In the genomic region with DNA sequence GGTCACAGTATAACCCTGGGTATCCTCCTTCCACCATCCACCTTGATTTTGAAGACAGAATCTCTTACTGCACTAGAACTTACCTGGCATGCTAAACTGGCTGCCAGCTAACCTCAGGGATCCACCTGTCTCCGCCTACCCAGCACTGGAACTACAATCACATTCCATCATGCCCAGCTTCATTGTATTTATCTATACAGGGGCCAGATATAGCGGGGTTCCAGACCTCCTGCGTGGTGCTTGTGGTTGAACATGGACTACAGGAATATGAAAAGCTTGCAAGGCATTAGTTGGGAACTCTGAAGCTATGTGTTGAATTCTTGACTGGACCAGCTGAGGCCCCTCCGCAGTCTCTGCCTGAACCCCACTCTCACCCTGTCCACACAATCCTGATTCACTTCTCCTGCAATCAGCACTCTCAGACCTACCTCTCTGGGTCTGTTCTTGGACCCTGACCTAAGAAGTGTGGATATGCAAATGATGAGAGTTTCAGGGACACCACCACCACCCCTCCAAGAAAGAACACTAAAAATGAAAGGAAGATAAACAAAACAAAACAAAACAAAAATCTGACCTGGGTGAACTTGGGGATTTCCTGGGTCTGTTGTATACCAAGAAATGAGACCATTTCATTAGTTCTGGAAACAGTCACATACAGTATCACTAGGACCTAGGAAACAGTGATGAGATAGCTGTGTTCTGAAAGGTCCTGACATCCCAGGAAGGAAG, we compare ENCODE assay signal across 26 mouse cellular contexts.
DNase-seq lines count a peak whose midpoint lies in the region; ATAC-seq and TF ChIP-seq lines count a peak whose summit lies in the region.
"Had no signal": no experiment of that assay in that cellular context is flagged by ENCODE, and none has a peak within 500 bp of the region (broad histone marks: within the 10 kb centered on the region; RNA-seq: fewer than 3 reads in every experiment).

No protein-coding gene starts in this region.

- no peaks in the 10 kb centered on the region for H3K27me3 ChIP-seq in intestine, embryonic 14.5 days (replicated peaks; ENCODE audit: control insufficient read depth, insufficient read depth, low read length)
- H3K27me3 ChIP-seq in intestine, postnatal 0 days (replicated peaks; ENCODE audit: control insufficient read depth, insufficient read depth, low read length): no peaks in the 10 kb centered on the region
- no peaks in the 10 kb centered on the region for H3K27me3 ChIP-seq in limb, embryonic 10.5 days (ENCODE audit: low read depth, poor library complexity, severe bottlenecking)
- H3K27me3 ChIP-seq in midbrain, postnatal 0 days (ENCODE audit: insufficient read depth, low read length): no peaks in the 10 kb centered on the region
- H3K27me3 ChIP-seq: forebrain, embryonic 13.5 days; heart, embryonic 12.5 days; heart, embryonic 15.5 days; hindbrain, embryonic 13.5 days had no signal

- WGBS in intestine, embryonic 14.5 days: 91% methylated on average over 4 of the region's 4 CpGs
- 91% methylated on average over 4 of the region's 4 CpGs for WGBS in intestine, postnatal 0 days
- 94% methylated on average over 4 of the region's 4 CpGs for WGBS in limb, embryonic 10.5 days
- 97% methylated on average over 4 of the region's 4 CpGs for WGBS in midbrain, postnatal 0 days

- H3K4me3 ChIP-seq in intestine, embryonic 14.5 days (ENCODE audit: low read depth, low read length): no peak overlapping the region
- no peak overlapping the region for H3K4me3 ChIP-seq in intestine, postnatal 0 days (ENCODE audit: low read depth, low read length)
- no peak overlapping the region for H3K4me3 ChIP-seq in limb, embryonic 10.5 days
- no peak overlapping the region for H3K4me3 ChIP-seq in midbrain, postnatal 0 days (ENCODE audit: low read depth, low read length)
- H3K4me3 ChIP-seq: forebrain, embryonic 10.5 days; forebrain, embryonic 13.5 days; gastrocnemius, adult 2 months; heart, embryonic 12.5 days; heart, embryonic 15.5 days; hindbrain, embryonic 10.5 days; hindbrain, embryonic 13.5 days had no signal

- no peak for TF ChIP-seq CTCF in intestine, postnatal 0 days (IDR thresholded peaks at IDR 0.05; ENCODE audit: low read depth)
- TF ChIP-seq CTCF in midbrain, postnatal 0 days (IDR thresholded peaks at IDR 0.05): no peak

- no peak overlapping the region for H3K9ac ChIP-seq in intestine, embryonic 14.5 days (ENCODE audit: low read length)
- H3K9ac ChIP-seq in intestine, postnatal 0 days (ENCODE audit: low read depth, low read length): no peak overlapping the region
- H3K9ac ChIP-seq in midbrain, postnatal 0 days (replicated peaks; ENCODE audit: low read length, poor library complexity, severe bottlenecking): no peak overlapping the region
- H3K9ac ChIP-seq: forebrain, embryonic 13.5 days; heart, embryonic 12.5 days; heart, embryonic 15.5 days; hindbrain, embryonic 13.5 days had no signal

- no peaks in the 10 kb centered on the region for H3K36me3 ChIP-seq in intestine, embryonic 14.5 days (ENCODE audit: control insufficient read depth, insufficient read depth, low read length)
- no peaks in the 10 kb centered on the region for H3K36me3 ChIP-seq in intestine, postnatal 0 days (ENCODE audit: control insufficient read depth, insufficient read depth)
- no peaks in the 10 kb centered on the region for H3K36me3 ChIP-seq in limb, embryonic 10.5 days
- H3K36me3 ChIP-seq in midbrain, postnatal 0 days (ENCODE audit: insufficient read depth, low read length): no peaks in the 10 kb centered on the region
- H3K36me3 ChIP-seq: forebrain, embryonic 10.5 days; heart, embryonic 12.5 days; heart, embryonic 15.5 days; hindbrain, embryonic 10.5 days; hindbrain, embryonic 13.5 days had no signal

- H3K27ac ChIP-seq in intestine, embryonic 14.5 days (ENCODE audit: low read depth): no peak overlapping the region
- no peak overlapping the region for H3K27ac ChIP-seq in intestine, postnatal 0 days (ENCODE audit: low read depth, low read length)
- H3K27ac ChIP-seq in limb, embryonic 10.5 days: no peak overlapping the region
- no peak overlapping the region for H3K27ac ChIP-seq in midbrain, postnatal 0 days (ENCODE audit: low read depth, low read length)
- H3K27ac ChIP-seq: forebrain, embryonic 10.5 days; forebrain, embryonic 13.5 days; gastrocnemius, adult 2 months; heart, embryonic 15.5 days; hindbrain, embryonic 10.5 days; hindbrain, embryonic 13.5 days had no signal

- no peak for ATAC-seq in intestine, embryonic 14.5 days (replicated peaks; ENCODE audit: low FRiP score, low TSS enrichment, low read depth)
- ATAC-seq in intestine, postnatal 0 days: no peak
- peak; percentile 20 for ATAC-seq in CD4-positive, CD25-positive, alpha-beta regulatory T cell, adult 4 months
- ATAC-seq in midbrain, postnatal 0 days (ENCODE audit: low FRiP score): no peak
- ATAC-seq: forebrain, embryonic 13.5 days; forebrain, embryonic 16.5 days; hindbrain, embryonic 16.5 days; inflammation-experienced regulatory T-cells, adult 6 months had no signal

- H3K4me1 ChIP-seq in intestine, embryonic 14.5 days (replicated peaks; ENCODE audit: control insufficient read depth, insufficient read depth, low read length): no peaks in the 10 kb centered on the region
- no peaks in the 10 kb centered on the region for H3K4me1 ChIP-seq in intestine, postnatal 0 days (replicated peaks; ENCODE audit: control insufficient read depth, insufficient read depth, low read length)
- no peaks in the 10 kb centered on the region for H3K4me1 ChIP-seq in limb, embryonic 10.5 days
- H3K4me1 ChIP-seq in midbrain, postnatal 0 days (ENCODE audit: insufficient read depth, low read length): no peaks in the 10 kb centered on the region
- H3K4me1 ChIP-seq: forebrain, embryonic 10.5 days; forebrain, embryonic 13.5 days; hindbrain, embryonic 13.5 days had no signal

- DNase-seq in intestine, embryonic 14.5 days (ENCODE audit: low spot score): peak; percentile 21
- peak; percentile 58 for DNase-seq in A20 (ENCODE audit: low read depth, low spot score)
- peak; percentile 18 for DNase-seq in limb, embryonic 10.5 days (ENCODE audit: low spot score)
- DNase-seq in midbrain, postnatal 0 days (ENCODE audit: low spot score): no peak
- DNase-seq: adrenal gland, adult 2 months; adrenal gland, postnatal 25 days; cerebellum, adult 11-12 months; cerebellum, adult 8-10 months; cerebellum, postnatal 10 days; gastrocnemius, adult 2 months; gastrocnemius, postnatal 14 days; heart, adult 18-20 months; heart, postnatal 10 days; heart, postnatal 36 days; kidney, adult 11 months had no signal

- H3K9me3 ChIP-seq in intestine, embryonic 14.5 days (ENCODE audit: control insufficient read depth, low read length): no peaks in the 10 kb centered on the region
- H3K9me3 ChIP-seq in intestine, postnatal 0 days (ENCODE audit: control insufficient read depth): no peaks in the 10 kb centered on the region
- no peaks in the 10 kb centered on the region for H3K9me3 ChIP-seq in limb, embryonic 10.5 days (replicated peaks)
- no peaks in the 10 kb centered on the region for H3K9me3 ChIP-seq in midbrain, postnatal 0 days (ENCODE audit: low read length)
- H3K9me3 ChIP-seq: forebrain, embryonic 10.5 days; forebrain, embryonic 13.5 days; heart, embryonic 12.5 days; heart, embryonic 15.5 days; hindbrain, embryonic 10.5 days; hindbrain, embryonic 13.5 days had no signal

- no peak overlapping the region for H3K4me2 ChIP-seq in intestine, embryonic 14.5 days (ENCODE audit: low read length)
- no peak overlapping the region for H3K4me2 ChIP-seq in intestine, postnatal 0 days (replicated peaks; ENCODE audit: low read depth)
- no peak overlapping the region for H3K4me2 ChIP-seq in midbrain, postnatal 0 days (ENCODE audit: low read depth, low read length, poor library complexity, severe bottlenecking)
- H3K4me2 ChIP-seq: forebrain, embryonic 13.5 days; heart, embryonic 12.5 days; heart, embryonic 15.5 days; hindbrain, embryonic 13.5 days had no signal
